Mouse (Mus musculus) intestine, embryonic 15.5 days (tissue): ENCODE measurements at regions not wholly inside any gene's neighbourhood (a gene's known extent, or its start where the extent isn't known, plus 50 kb on each side); places are given as distances from the start of the nearest gene placed in this dataset.

Experiments used
- ATAC-seq: fragments of 200-750 bp; cut with Nextera tagmentation; 2 replicates; pipeline ENCODE4 v1.8.0; 2017; ENCODE audit warnings: moderate TSS enrichment, moderate library complexity
- H3K27ac ChIP-seq: fragments of 300-500 bp; sonication (generic); 2 replicates; pipeline ENCODE4 v1.5.1; 2015; ENCODE audit warnings: mild to moderate bottlenecking, inconsistent platforms
- H3K27me3 ChIP-seq: fragments of 300-500 bp; sonication (generic); replicated peaks from 2 replicates; pipeline ENCODE4 v1.6.1; 2015; ENCODE audit warnings: inconsistent platforms
- H3K36me3 ChIP-seq: fragments of 300-500 bp; sonication (generic); 2 replicates; pipeline ENCODE4 v1.6.1; 2015; ENCODE audit warnings: inconsistent platforms
- H3K4me1 ChIP-seq: fragments of 300-500 bp; sonication (generic); replicated peaks from 2 replicates; pipeline ENCODE4 v1.6.1; 2015; ENCODE audit warnings: inconsistent platforms
- H3K4me2 ChIP-seq: fragments of 300-500 bp; sonication (generic); replicated peaks from 2 replicates; pipeline ENCODE4 v1.6.1; 2015; ENCODE audit warnings: mild to moderate bottlenecking, inconsistent platforms
- H3K4me3 ChIP-seq: fragments of 300-500 bp; sonication (generic); replicated peaks from 2 replicates; pipeline ENCODE4 v1.5.1; 2015; ENCODE audit warnings: inconsistent platforms
- H3K9ac ChIP-seq: fragments of 300-500 bp; sonication (generic); 2 replicates; pipeline ENCODE4 v1.6.1; 2015; ENCODE audit warnings: inconsistent platforms
- H3K9me3 ChIP-seq: fragments of 300-500 bp; sonication (generic); 2 replicates; pipeline ENCODE4 v1.6.1; 2016; ENCODE audit warnings: inconsistent platforms
- WGBS: fragments of 180-500 bp; shearing (Covaris S2); methylation state at CpG from one replicate; pipeline ENCODE4 v1.1.7; 2015; 5-methylcytosine and 5-hydroxymethylcytosine counted together

GRCm38 (mm10) chr8:29274668-29275067 is 1827.2 kb downstream of the Poteg start:
- H3K4me2 ChIP-seq, result no peak overlapping the region
- H3K4me1 ChIP-seq, result no peaks in the 10 kb centered on the region
- ATAC-seq, result no peak
- 34% methylated on average over 3 of the region's 3 CpGs for WGBS
- H3K4me3 ChIP-seq, result no peak overlapping the region
- H3K36me3 ChIP-seq, result no peaks in the 10 kb centered on the region
- no peaks in the 10 kb centered on the region for H3K9me3 ChIP-seq
- no peak overlapping the region for H3K9ac ChIP-seq
- no peak overlapping the region for H3K27ac ChIP-seq
- H3K27me3 ChIP-seq, result no peaks in the 10 kb centered on the region

- no peak overlapping the region for H3K4me3 ChIP-seq
- H3K4me1 ChIP-seq, result no peaks in the 10 kb centered on the region
- H3K36me3 ChIP-seq, result no peaks in the 10 kb centered on the region
- no peak for ATAC-seq
- WGBS, result 88% methylated on average over 2 of the region's 2 CpGs
- no peak overlapping the region for H3K27ac ChIP-seq
- H3K9ac ChIP-seq, result no peak overlapping the region
- no peak overlapping the region for H3K4me2 ChIP-seq
- no peaks in the 10 kb centered on the region for H3K27me3 ChIP-seq
- H3K9me3 ChIP-seq, result no peaks in the 10 kb centered on the region
Measured at GRCm38 (mm10) chr8:29278711-29279110, 1831.2 kb downstream of the Poteg start.

GRCm38 (mm10) chr8:29279276-29279675 is 1831.8 kb downstream of the Poteg start:
- Histone ChIP-seq H3K4me1 (no peaks in the 10 kb centered on the region), H3K4me2 (no peak overlapping the region), H3K27ac (no peak overlapping the region), H3K27me3 (no peaks in the 10 kb centered on the region), H3K36me3 (no peaks in the 10 kb centered on the region), H3K9me3 (no peaks in the 10 kb centered on the region), H3K4me3 (no peak overlapping the region), H3K9ac (no peak overlapping the region)
- 62% methylated on average over 3 of the region's 3 CpGs for WGBS
- ATAC-seq, result no peak

- Histone ChIP-seq H3K9ac (no peak overlapping the region), H3K27ac (no peak overlapping the region), H3K36me3 (no peaks in the 10 kb centered on the region), H3K4me1 (no peaks in the 10 kb centered on the region), H3K9me3 (no peaks in the 10 kb centered on the region), H3K4me3 (no peak overlapping the region), H3K27me3 (no peaks in the 10 kb centered on the region), H3K4me2 (no peak overlapping the region)
- 3% methylated on average over 6 of the region's 6 CpGs for WGBS
- ATAC-seq, result 0 out of 2 replicates have a peak, but pooled peaks have one; percentile 45
Measured at GRCm38 (mm10) chr8:29290386-29290785, 1842.9 kb downstream of the Poteg start.
